Mouse (Mus musculus) C2C12 (cell line): ENCODE data around the gene Rapgef2. TPM values are rescaled to one million over a fixed set of nuclear protein-coding genes. Genes with fewer than 3 reads are reported as not detected.

Experiments
- H3K27me3 ChIP-seq: one replicate; pipeline ENCODE4 v1.6.1; 2011; ENCODE audit not compliant: control insufficient read depth, insufficient read depth, insufficient read length
- H3K36me3 ChIP-seq: one replicate; pipeline ENCODE4 v1.6.1; 2011; ENCODE audit not compliant: control insufficient read depth, insufficient read depth
- H3K4me3 ChIP-seq: one replicate; pipeline ENCODE4 v1.5.1; 2011; ENCODE audit warnings: mild to moderate bottlenecking, control low read depth; ENCODE audit not compliant: poor library complexity, insufficient read depth, severe bottlenecking
- H3K79me2 ChIP-seq: one replicate; pipeline ENCODE4 v1.6.1; 2011; ENCODE audit not compliant: control insufficient read depth, insufficient read depth
- H3K79me3 ChIP-seq: one replicate; pipeline ENCODE4 v1.6.1; 2011; ENCODE audit warnings: low read depth, control low read depth
- H3ac ChIP-seq: one replicate; pipeline ENCODE3; 2011; ENCODE audit warnings: low read depth; ENCODE audit not compliant: control insufficient read depth, insufficient read length
- CEBPB ChIP-seq: IDR thresholded peaks from one replicate; pipeline ENCODE4 v1.6.1; 2011; ENCODE audit warnings: low read depth, mild to moderate bottlenecking, control low read depth, moderate library complexity
- CTCF ChIP-seq: IDR thresholded peaks from one replicate; pipeline ENCODE4 v1.5.1; 2011; ENCODE audit not compliant: control insufficient read depth, insufficient read depth, insufficient read length
- FOSL1 ChIP-seq: IDR thresholded peaks from one replicate; pipeline ENCODE4 v1.8.0; 2011; ENCODE audit warnings: mild to moderate bottlenecking, low read length; ENCODE audit not compliant: poor library complexity, insufficient read depth, severe bottlenecking
- MAX ChIP-seq: IDR thresholded peaks from one replicate; pipeline ENCODE4 v1.6.1; 2011; ENCODE audit warnings: mild to moderate bottlenecking, control low read depth
- MYOD1 ChIP-seq: IDR thresholded peaks from one replicate; pipeline ENCODE4 v1.6.1; 2011; ENCODE audit warnings: low read depth; ENCODE audit not compliant: control insufficient read depth, insufficient read length
- MYOG ChIP-seq: IDR thresholded peaks from one replicate; pipeline ENCODE4 v1.6.1; 2011; ENCODE audit not compliant: control insufficient read depth, insufficient read length; ENCODE audit errors: extremely low read depth
- USF1 ChIP-seq: IDR thresholded peaks from one replicate; pipeline ENCODE4 v1.6.1; 2011; ENCODE audit warnings: low read depth, mild to moderate bottlenecking, control low read depth, moderate library complexity
- polyA plus RNA-seq: library from polyadenylated mRNA; unstranded; fragments of >200 nt; fragmentation: generic; extraction: Trizol; gene quantifications from one replicate; pipeline ENCODE4 v1.2.1, GENCODE M21; 2012; ENCODE audit warnings: missing spikeins

Rapgef2 gene
- polyA plus RNA-seq, 1 experiment, result 5.6 TPM

- Histone ChIP-seq H3ac (no peak overlapping the region), H3K79me2 (peaks cover 53% of the 10 kb centered on the region), H3K36me3 (no peaks in the 10 kb centered on the region), H3K27me3 (no peaks in the 10 kb centered on the region), H3K79me3 (peaks cover 13% of the 10 kb centered on the region), H3K4me3 (no peak overlapping the region)
- TF ChIP-seq MYOG (no peak), USF1 (no peak), MYOD1 (no peak), FOSL1 (no peak), CTCF (no peak), CEBPB (no peak), MAX (no peak)
Measured at GRCm38 (mm10) chr3:79222192-79222960, 63.9 kb downstream of the Rapgef2 start.

- Histone ChIP-seq H3K79me3 (peaks cover 17% of the 10 kb centered on the region), H3K4me3 (no peak overlapping the region), H3K27me3 (no peaks in the 10 kb centered on the region), H3ac (no peak overlapping the region), H3K36me3 (no peaks in the 10 kb centered on the region), H3K79me2 (peaks cover 59% of the 10 kb centered on the region)
- TF ChIP-seq USF1 (no peak), CTCF (no peak), MYOD1 (no peak), MAX (no peak), FOSL1 (no peak), MYOG (no peak), CEBPB (no peak)
Measured at GRCm38 (mm10) chr3:79221296-79222191, 64.8 kb downstream of the Rapgef2 start.

GRCm38 (mm10) chr3:79219144-79219930 is 67.0 kb downstream of the Rapgef2 start:
- Histone ChIP-seq H3ac (no peak overlapping the region), H3K4me3 (no peak overlapping the region), H3K36me3 (no peaks in the 10 kb centered on the region), H3K79me2 (peaks cover 50% of the 10 kb centered on the region), H3K79me3 (peaks cover 15% of the 10 kb centered on the region), H3K27me3 (no peaks in the 10 kb centered on the region)
- TF ChIP-seq CEBPB (no peak), CTCF (no peak), MYOD1 (no peak), MAX (no peak), FOSL1 (no peak), MYOG (no peak), USF1 (no peak)

- Histone ChIP-seq H3K79me3 (peaks cover 15% of the 10 kb centered on the region), H3K4me3 (no peak overlapping the region), H3K36me3 (no peaks in the 10 kb centered on the region), H3ac (no peak overlapping the region), H3K79me2 (peaks cover 50% of the 10 kb centered on the region), H3K27me3 (no peaks in the 10 kb centered on the region)
- TF ChIP-seq MYOD1, result no peak
- no peak for TF ChIP-seq MAX
- no peak for TF ChIP-seq USF1
- no peak for TF ChIP-seq FOSL1
- TF ChIP-seq MYOG, result no peak
- TF ChIP-seq CTCF, result no peak
- no peak for TF ChIP-seq CEBPB
Measured at GRCm38 (mm10) chr3:79218566-79219051, 67.7 kb downstream of the Rapgef2 start.

- no peaks in the 10 kb centered on the region for H3K27me3 ChIP-seq
- H3K79me2 ChIP-seq, result no peaks in the 10 kb centered on the region
- peaks cover 16% of the 10 kb centered on the region for H3K36me3 ChIP-seq
- no peak for TF ChIP-seq CTCF
- no peak for TF ChIP-seq MYOD1
- no peak for TF ChIP-seq FOSL1
- no peak for TF ChIP-seq USF1
- no peak for TF ChIP-seq MAX
- peaks cover 13% of the 10 kb centered on the region for H3K79me3 ChIP-seq
- H3K4me3 ChIP-seq, result no peak overlapping the region
- H3ac ChIP-seq, result no peak overlapping the region
Measured at GRCm38 (mm10) chr3:79210243-79210642, 76.1 kb downstream of the Rapgef2 start.
